Mouse (Mus musculus) thymus, postnatal 4 days (tissue): ENCODE measurements around the gene Thoc6.
A peak's percentile ranks its signal among the peaks of the same experiment; 100 is the strongest.

Experiments
- DNase-seq: peaks from one replicate; pipeline ENCODE4 v3.0.0; 2021

Gene Thoc6

DNA sequence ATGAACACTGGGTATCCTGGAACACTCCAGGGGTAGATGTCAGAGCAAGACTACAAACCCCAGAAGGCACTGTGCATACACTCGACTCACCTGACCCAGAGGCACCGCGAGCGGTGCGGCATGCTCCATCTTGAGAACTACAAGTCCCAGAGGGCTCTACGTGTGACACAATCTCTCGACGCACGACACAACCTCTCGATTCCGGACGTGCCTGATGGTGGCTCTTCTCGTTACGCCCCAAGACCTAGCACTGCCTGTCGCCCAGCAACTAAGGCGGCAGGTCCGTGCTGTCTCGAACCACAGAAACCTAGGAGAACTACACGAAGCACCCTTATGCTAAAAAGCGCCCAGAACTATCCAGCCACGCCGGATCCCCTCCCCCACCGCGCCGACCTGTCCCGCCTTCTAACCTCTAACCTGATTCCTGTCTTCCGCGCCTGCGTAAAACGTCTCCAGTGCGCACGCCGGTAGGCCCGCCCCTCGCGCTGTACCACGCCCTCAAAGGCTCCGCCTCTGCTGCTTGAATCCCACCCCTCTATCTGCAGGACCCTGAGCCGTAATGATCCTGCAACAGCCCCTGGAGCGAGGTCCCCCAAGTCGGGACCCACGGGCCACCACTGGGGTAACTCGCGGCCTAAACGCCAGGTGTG is at the start of gene Thoc6, which contains the start of gene Hcfc1r1:
TSS of gene Thoc6 (minus strand) at position 459 of the 650 bp plus-strand sequence.
TSS of gene Hcfc1r1 (plus strand) at position 173 of the 650 bp plus-strand sequence.
- DNase-seq, result peak; percentile 95

DNA sequence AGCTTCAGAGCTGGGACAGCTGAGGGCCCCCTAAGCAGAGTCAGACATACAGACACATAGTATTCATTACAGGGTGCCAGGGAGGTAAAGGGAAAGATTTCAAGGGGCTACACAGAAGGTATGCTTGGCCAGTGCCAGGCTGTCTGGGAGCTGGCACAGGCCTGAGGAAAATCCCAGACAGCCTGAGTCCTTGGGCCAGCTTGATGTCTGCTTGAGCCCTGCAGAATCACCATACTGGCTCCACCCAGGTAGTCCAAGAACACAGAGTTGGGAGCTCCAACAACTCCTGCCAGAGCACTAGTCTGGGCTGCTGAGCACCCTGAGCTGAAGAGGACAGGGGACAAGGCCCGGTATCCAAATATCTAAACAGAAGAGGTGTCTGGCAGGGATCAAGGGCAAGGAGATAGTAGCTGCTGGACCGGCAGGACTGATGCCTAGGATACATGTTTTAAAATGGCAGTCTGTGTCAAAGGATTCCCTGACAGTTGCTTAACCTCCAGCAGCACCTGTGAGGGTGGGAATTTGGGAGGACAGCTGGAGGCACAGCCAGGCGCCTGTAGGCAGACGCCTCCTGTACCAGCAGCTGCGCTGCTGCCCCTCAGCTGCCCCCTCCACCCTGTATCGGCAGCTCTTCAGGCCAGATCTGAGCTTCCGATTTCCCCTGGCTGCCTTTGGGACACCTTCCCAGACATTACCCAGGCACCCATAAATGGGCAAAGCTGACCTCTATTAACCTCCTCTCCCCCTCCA is 48.9 kb upstream of the Thoc6 start, which contains the start of gene 1520401A03Rik:
TSS of gene 1520401A03Rik (minus strand) at position 408 of the 750 bp plus-strand sequence.
- no peak for DNase-seq

DNA sequence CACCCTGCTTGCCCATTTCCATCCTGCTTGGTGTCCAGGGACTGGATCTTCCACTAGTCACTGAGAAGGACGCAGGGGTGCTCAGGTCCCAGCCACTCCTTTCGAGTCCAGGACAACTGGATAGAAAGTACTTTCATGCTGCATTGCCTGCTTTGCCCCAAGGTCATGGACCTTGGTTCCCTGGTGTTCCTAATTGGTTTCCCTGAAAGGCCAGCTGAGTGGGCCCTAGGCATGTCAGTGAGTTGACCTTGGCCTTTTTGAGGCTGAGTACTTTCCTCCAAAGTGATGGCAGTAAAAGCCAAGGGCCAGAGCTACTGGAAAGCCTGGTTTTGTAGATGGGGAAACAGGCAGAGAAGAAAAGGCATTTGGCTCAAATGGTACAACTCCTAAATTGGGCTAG is 48.2 kb upstream of the Thoc6 start:
- no peak for DNase-seq

DNA sequence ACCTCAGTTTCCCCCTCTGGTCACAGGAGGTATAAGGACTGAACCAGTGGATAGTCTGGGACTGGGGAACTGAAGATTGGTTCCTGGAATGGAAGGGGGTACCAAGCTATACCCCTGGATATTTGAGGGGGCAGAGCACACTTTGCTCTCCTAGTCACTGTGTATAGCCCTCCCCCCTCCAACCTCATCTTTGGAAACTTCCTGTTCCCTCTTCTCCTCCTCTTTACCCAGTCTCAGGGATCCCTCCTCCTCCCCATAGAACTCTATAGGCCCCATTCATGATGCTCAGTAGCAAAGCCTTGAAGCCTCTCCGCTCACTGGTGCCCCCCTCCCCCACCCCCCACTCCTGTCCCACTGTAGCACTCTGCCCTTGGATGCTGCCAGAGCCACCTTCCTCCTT is 45.8 kb upstream of the Thoc6 start:
- no peak for DNase-seq

DNA sequence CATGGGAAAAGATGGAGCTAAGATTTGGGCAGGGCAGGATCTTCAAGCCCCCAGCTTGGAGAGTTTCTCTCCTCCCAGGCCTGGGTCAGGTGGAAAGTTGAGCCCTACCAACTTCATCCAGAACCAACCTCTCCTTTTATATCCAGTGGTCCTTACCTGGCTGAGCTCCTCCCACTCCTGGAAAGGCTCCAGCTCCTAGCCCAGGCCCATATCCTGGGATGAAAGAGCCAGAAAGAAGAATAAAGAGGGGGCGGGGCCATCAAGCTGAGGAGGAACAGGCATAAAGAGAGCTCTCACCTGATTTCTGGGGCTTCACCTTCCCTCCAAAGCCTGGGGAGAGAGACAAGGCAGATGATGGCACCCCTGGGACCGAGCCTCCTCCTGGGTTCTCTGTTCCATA is 43.3 kb upstream of the Thoc6 start:
- no peak for DNase-seq

DNA sequence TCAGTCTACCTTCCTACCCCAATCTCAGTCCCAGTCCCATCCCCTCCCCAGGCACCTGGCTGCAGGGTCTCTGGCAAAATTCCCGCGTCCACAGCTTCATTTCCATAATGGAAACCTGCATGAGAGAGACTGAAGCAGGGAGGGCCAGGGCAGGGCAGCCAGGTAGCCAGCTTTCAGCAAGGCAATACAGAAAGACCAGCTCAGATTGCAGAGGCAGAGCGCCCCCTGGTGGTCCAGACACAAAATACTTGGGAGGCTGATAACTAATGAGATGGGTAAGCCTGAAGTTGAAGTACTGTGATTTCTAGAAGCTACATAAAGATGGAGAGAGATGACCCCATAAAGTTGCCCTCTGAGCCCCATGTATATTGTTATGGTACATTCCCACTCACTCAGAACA is 32.5 kb upstream of the Thoc6 start:
- peak; percentile 85 for DNase-seq

DNA sequence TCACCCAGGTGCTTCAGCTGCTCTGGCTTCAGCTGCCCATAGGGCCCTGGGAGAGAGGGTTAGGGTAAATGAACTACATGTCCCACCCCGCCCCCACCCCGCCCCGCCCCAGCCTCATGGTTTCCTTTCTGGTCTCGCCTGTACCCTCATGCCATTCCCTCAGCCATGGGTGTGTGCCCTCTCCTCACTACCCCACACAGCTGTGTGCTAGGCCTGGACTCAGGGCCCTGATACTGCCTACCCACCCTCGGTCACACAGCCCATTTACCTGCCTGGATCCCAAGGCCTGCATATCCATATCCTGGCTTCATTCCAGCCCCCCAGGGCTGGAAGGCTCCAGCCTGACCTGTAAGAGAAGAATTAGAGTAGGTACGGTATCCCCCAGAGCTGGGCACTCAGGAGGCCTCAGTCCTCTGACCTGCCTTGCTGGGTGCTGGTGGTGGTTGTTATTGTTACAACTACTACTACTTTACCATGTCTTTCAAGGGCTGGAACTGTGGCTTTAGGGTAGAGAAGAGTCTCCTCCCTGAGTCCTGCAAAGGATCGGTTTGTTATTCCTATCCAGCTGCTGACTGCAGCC is 31.9 kb upstream of the Thoc6 start:
- DNase-seq, result no peak

DNA sequence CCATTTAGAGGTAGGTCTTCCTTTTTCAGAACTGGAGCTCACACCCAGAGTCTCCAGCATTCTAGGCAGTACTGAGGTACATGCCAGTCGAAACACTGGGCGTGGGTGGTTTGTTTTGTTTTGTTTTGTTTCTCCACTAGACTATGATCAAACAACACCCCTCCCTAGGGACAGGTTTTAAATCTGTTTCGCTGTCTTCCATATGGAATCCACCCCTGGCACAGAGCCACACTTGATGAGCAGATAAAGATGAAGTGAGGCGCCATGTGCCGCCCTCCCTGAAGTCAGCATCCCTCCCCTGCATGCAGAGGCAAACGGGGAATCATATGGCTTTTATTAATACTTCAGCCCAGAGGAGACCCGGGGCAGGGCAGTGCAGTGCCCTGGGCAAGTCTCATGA is 31.1 kb upstream of the Thoc6 start:
- no peak for DNase-seq

DNA sequence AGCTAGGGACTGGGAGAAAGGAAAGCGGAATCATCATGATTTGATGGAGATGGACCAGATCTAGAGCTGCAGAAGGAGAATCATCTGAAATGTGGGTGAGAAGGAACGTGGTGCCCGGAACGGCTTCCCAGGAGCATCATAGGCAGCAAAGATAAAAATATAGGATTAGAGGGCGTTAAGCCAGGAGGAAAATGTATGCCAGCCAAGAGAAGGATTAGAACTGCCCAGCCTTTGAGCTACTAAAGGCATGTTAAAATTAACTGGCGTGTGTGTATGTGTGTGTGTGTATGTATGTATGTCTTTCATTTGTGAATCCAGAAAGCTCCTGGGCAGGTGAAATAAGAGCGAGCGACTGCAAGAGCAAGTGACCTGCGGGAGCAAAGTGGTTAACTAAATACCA is 29.6 kb upstream of the Thoc6 start:
- no peak for DNase-seq

DNA sequence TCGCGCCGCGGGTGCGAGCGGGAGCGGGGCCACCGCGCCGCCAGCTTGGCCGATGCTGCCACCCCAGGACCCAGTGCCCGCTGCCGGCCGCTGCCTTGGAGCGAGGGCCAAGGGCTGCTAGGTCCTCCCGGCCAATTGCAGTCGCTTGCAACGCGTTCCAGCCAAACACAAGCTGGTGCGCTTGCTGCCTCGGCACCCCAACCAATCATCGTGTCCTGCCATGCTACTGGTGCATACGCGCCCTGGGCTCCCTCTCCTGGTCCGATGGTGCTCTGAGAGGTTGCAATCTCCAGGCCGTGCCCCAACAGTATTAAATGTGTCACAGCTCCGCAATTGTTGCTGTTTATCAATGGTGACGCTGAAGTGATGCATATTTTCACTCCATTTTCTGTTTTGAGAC is 26.4 kb upstream of the Thoc6 start:
- DNase-seq, result peak; percentile 89

DNA sequence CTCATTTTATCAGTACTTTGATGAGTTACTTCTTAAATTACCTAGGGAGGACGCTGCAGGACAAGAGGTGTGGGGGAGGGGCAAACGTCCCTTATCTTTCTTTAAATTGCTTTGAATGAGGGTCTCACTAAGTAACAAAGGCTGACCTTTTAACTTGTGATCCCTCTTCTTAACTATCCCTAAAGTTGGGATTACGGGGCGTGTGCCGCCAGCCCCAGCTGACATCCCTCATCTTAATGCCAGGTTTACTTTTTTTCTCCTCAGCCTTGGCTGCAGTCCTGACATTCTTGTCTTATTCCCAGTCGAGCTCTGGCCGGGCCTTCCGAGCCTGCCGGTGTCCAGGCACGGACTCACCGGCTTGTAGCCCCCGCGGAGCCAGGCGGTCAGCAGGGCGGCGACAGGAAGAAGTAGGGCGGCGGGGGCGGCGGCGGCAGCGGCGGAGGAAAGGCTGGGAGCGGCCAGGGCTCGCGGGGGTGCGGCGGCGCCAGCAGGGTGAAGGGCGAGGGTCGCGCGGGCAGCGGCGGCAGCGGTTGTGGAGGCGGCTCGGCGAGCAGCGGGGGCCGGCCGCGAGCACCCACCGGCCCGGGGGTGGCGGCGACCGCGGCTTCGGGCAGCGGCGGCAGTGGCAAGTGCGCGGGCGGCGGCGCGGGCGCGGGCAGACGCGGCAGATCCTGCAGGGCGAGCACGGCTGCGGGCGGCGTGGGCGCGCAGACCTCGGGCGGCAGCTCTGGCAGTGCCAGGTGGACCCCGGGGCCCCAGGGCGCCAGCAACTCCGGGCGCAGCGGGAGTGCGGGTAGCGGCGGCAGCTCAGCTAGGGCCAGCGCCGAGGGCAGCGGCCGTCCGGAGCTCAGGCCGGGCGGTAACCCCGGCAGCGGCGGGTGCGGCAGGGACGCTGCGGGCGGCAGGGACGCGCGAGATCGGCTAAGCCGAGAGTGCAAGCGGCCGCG is 25.7 kb upstream of the Thoc6 start:
- peak; percentile 52 for DNase-seq

DNA sequence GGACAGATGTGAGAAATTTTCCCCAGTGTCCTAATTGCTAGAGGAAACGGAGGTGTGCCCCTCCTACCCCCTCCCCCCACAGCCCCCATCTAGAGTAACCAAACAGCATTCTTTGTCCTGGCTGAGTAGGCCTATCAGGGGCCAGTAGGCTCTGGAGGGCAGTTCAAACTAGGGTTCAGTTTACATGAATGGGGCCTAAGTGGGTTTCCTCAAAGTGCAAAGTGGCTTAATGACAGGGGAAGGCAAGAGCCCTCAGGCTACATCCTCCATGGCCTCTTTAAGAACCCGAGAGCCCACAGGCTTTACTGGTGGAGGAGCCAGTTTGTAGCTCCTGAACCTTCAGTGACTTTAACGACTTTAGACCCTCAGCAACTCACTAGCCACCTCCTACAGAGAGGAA is 22.1 kb upstream of the Thoc6 start:
- DNase-seq, result no peak

DNA sequence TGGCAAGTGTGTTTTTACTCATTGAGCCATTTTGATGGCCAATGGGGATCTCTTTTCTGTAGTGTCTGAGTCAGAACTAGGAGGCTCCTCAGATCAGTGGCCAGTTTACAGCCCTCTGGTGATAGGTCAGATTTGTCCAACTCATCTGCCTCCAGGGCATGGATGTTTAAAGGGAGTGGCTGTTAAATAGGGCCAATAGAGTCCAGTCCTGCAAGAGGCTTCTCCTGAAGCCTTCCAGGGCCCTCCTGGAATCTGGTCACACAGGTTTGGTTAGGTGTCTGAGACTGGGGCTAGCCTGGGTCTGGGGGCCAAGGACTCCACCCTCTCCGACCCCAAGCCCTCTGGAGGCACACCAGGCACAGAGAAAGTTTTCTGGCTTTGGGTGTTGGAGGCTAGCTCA is 20.8 kb upstream of the Thoc6 start:
- no peak for DNase-seq

DNA sequence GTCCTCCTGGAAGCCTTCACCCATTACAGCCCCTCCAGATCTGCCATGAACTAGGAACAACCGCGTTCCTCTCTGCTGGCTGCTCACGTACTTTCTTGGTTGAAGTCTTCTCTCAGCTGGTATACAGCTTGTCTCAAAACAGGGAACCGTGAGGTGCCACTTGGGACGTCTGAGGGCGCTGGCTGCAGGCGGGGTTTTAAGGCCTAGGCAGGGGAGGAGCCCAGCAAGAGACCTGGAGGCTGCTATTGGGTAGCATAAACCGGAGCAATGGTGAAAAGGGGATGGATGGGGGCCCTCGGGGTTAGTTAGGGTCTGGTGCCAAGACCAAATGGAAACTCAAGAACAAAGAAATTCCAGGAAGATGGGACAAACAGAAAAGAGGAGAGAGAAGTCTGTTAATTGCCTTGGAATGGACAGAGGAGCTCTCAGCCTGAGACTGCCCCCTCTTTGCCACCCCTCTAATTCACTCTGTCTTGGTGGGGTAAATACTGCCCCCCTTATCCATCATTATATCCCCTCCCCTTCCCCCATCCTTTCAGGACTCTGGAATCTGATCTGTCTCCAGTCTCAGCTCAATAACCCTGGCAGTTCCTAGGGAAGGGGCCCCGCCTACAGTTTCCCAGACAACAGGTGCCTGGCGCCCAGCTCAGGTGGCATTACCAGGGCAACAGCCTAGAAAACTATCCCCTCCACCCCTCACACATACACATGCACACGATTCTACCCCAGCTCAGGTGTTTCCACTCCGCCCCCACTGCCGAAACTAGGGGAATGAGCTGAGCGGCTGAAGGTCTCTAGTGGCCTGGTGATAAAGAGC is 10.4 kb upstream of the Thoc6 start, which contains the start of gene Cldn9:
TSS of gene Cldn9 (minus strand) at position 171 of the 817 bp plus-strand sequence.
- no peak for DNase-seq

DNA sequence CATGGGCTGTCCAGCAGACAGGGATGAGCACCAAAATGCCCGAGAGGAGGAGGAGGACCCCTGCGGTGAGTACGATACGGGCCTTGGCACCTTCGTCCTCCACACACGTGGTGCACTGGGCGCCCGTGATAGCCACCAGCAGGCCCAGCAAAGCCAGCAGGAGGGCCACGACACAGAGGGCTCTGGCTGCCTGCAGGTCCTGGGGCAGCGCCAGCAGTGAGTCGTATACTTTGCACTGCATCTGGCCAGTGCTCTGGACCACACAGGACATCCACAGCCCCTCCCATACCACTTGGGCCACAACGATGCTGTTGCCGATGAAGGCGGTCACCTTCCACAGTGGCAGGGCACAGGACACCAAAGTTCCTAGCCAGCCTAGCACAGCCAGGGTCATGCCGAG is 9.5 kb upstream of the Thoc6 start:
- DNase-seq, result no peak

DNA sequence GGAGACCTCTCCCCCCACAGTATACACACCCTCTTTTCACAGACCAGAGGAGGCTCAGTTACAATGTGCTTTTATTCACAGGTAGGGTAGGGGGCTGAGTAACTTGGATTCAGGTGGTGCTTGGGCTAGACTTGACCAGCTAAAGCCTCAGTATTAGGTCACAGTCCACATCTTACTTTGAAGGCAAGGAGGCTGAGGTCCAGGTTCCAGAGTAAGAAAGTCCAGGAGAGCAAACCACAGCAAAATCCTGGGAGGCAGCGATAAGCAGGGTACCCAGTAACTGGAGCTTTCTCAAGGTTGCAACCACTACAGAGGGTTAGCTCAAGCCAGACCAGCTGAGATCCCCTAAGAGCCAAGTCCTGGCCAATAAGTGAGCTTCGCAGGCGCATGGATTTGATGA is 8.8 kb upstream of the Thoc6 start:
- no peak for DNase-seq

DNA sequence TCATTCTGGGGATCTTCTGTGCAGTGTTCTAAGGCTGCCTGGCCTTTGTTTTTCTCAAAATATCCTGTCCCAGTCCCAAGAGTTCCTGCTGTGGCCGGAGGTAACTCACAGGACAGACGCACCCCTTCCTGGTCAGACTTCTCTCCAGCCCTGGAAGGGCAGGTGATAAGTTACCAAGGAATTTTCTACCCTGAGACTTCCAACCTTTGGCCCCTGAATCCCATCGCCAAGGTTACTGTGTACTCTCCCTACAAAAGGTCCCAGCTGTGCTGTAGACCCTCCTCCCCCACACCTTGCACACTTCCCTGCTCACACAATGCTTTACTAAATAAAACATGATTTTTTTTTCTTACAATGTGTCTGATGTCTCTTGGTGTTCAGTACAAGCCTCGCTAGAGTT is 8.4 kb upstream of the Thoc6 start:
- DNase-seq, result no peak

DNA sequence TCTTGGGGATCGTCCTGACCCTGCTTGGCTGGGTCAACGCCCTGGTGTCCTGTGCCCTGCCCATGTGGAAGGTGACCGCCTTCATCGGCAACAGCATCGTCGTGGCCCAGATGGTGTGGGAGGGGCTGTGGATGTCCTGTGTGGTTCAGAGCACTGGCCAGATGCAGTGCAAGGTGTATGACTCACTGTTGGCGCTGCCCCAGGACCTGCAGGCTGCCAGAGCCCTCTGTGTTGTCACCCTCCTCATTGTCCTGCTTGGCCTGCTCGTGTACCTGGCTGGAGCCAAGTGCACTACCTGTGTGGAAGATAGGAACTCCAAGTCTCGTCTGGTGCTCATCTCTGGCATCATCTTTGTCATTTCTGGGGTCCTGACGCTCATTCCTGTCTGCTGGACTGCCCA is 7.4 kb upstream of the Thoc6 start:
- DNase-seq, result no peak

DNA sequence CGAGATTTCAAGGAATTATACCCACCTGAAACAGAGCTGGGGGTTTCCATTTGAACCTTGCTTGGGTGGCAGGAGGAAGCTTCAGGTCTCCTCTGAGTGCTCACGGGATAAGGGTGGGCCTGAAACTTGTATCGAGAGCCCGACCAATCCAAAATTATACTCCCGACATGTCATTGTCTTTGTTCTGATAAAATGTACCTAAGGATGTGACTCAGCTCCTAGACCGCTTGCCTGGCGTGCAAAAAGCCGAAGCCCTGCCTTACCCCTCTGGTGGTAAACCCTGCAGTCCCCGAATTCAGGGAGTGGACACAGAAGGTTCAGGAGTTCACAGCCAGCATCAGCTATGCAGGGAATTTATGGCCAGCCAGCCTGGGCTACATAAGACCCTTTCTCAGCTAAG is 6.7 kb upstream of the Thoc6 start:
- no peak for DNase-seq

DNA sequence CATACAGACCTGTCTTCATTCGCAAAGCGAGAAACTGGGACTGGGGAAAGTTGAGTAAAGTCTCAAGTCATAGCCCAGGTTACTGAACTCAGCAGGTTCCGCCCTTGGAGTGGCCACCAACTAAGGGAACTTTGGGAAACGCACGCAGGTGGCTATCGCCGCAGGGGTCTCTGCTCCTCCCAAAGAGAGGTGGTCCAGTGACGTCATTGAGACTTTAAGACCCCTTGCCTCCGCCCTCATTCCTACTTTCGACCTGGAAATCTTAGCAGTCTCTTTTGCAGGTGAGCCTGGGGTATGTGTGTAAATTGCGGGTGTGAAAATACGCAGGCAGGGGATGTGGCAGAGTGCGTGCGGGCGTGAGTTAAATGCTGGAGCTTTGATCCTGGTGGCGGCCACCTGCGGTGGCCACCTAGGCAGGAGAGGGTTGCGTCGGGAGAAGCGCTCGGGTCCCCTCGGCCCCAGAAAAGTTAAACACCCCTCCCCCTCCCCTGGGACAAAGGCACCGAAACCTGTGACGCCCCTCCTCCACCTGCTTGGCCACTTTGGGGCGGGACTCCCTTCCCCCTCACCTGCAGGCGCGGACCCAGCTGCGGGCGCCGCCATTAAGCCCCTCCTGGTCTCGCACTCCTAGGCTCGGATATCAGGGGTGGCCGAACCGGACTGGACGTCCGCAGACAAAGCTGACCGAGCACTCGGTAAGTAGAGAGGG is 5.6 kb upstream of the Thoc6 start, which contains the start of gene Cldn6:
TSS of gene Cldn6 (plus strand) at position 123 of the 709 bp plus-strand sequence.
- DNase-seq, result no peak

DNA sequence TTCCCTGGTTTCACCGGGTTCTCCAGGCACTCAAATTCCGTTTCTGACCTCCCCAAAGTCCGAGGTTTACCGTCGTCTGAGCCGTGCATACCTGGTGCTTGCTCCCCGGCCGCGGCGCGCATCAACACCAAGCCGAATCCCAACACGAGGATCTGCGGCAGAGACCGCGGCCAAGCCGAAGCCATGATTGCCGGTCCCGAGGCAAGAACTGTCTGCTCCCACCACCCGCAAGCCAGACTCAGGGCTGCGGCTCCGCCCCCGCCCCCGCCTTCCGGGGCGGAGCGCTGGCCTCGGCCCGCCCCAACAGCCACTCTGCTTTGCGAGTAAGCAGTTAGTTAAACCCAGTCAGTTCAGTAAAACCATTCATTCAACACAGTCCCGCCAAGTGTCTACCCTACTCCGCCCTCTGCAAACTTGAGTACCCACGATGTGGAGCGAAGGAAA is 3.6 kb upstream of the Thoc6 start, which contains the start of gene Tnfrsf12a:
TSS of gene Tnfrsf12a (minus strand) at position 233 of the 444 bp plus-strand sequence.
- peak; percentile 90 for DNase-seq
